Mouse (Mus musculus) pancreas, adult 10 weeks (tissue): ENCODE measurements around the gene Klf1. TPM values are rescaled to one million over a fixed set of nuclear protein-coding genes. Genes with fewer than 3 reads are reported as not detected.

Experiments used
- polyA plus RNA-seq: library from polyadenylated mRNA; stranded (reverse); fragments of 350-450 nt; fragmentation: Illumina TruSeq; extraction: RNeasy Lipid Tissue Mini Kit (QIAGEN cat#74804); gene quantifications from one replicate; pipeline ENCODE4 v1.2.3, GENCODE M21; 2015; ENCODE audit warnings: low read depth, low replicate concordance; ENCODE audit not compliant: insufficient read depth

Gene Klf1
- not detected for polyA plus RNA-seq

GRCm38 (mm10) chr8:84901752-84902151 is at the start of gene Klf1:
Gene Klf1 (plus strand): TSS chr8:84901928.

GRCm38 (mm10) chr8:84856864-84857441 is 44.8 kb upstream of the Klf1 start, which contains the start of gene Farsa:
Gene Farsa (plus strand): TSS chr8:84856989.

GRCm38 (mm10) chr8:84871376-84872308 is 30.1 kb upstream of the Klf1 start, which contains the start of gene Syce2:
Gene Syce2 (plus strand): TSS chr8:84872111.

GRCm38 (mm10) chr8:84893709-84894134 is 8.0 kb upstream of the Klf1 start, which contains the start of gene Gcdh:
Gene Gcdh (minus strand): TSS chr8:84893921.

GRCm38 (mm10) chr8:84908421-84909161 is 6.9 kb downstream of the Klf1 start, which contains the start of gene Dnase2a:
Gene Dnase2a (plus strand): TSS chr8:84908560.

GRCm38 (mm10) chr8:84936962-84937546 is 35.3 kb downstream of the Klf1 start, which contains the start of gene Mast1:
Gene Mast1 (minus strand): TSS chr8:84937359.

GRCm38 (mm10) chr8:84946528-84947240 is 45.0 kb downstream of the Klf1 start, which contains the start of gene Rtbdn:
Gene Rtbdn (plus strand): TSS chr8:84946991.

Other genes starting within 250 kb of the Klf1 start
- gene Ier2, start 239.1 kb upstream of the Klf1 start, polyA plus RNA-seq, result 14.1 TPM
- 55.6 TPM for gene Trmt1, start 215.6 kb upstream of the Klf1 start, polyA plus RNA-seq
- gene Nacc1, start 214.1 kb upstream of the Klf1 start, polyA plus RNA-seq, result 7.9 TPM
- 2.6 TPM for gene Lyl1, start 200.5 kb upstream of the Klf1 start, polyA plus RNA-seq
- gene G430095P16Rik, start 178.9 kb upstream of the Klf1 start, polyA plus RNA-seq, result not detected
- gene Nfix, start 101.6 kb upstream of the Klf1 start, polyA plus RNA-seq, result 14.9 TPM
- gene Dand5, start 79.1 kb upstream of the Klf1 start, polyA plus RNA-seq, result 1.8 TPM
- 7.0 TPM for gene Gadd45gip1, start 70.4 kb upstream of the Klf1 start, polyA plus RNA-seq
- gene Rad23a, start 61.3 kb upstream of the Klf1 start, polyA plus RNA-seq, result 18.2 TPM
- 181 TPM for gene Calr, start 55.0 kb upstream of the Klf1 start, polyA plus RNA-seq
- 19.1 TPM for gene Farsa, start 44.9 kb upstream of the Klf1 start, polyA plus RNA-seq
- gene Syce2, start 29.8 kb upstream of the Klf1 start, polyA plus RNA-seq, result not detected
- gene Gcdh, start 8.0 kb upstream of the Klf1 start, polyA plus RNA-seq, result 27.8 TPM
- gene Dnase2a, start 6.6 kb downstream of the Klf1 start, polyA plus RNA-seq, result 6.3 TPM
- gene Mast1, start 35.4 kb downstream of the Klf1 start, polyA plus RNA-seq, result 0.61 TPM
- gene Rtbdn, start 45.1 kb downstream of the Klf1 start, polyA plus RNA-seq, result not detected
- gene Gm49661, start 67.5 kb downstream of the Klf1 start, polyA plus RNA-seq, result not detected
- gene Prdx2, start 67.7 kb downstream of the Klf1 start, polyA plus RNA-seq, result 35.5 TPM
- 8.3 TPM for gene Rnaseh2a, start 67.8 kb downstream of the Klf1 start, polyA plus RNA-seq
- gene Junb, start 76.8 kb downstream of the Klf1 start, polyA plus RNA-seq, result 10.0 TPM
- gene Hook2, start 88.7 kb downstream of the Klf1 start, polyA plus RNA-seq, result 13.4 TPM
- not detected for gene Best2, start 112.6 kb downstream of the Klf1 start, polyA plus RNA-seq
- gene Asna1, start 123.4 kb downstream of the Klf1 start, polyA plus RNA-seq, result 24.7 TPM
- gene Trir, start 124.9 kb downstream of the Klf1 start, polyA plus RNA-seq, result 49.3 TPM
- 7.1 TPM for gene Tnpo2, start 135.0 kb downstream of the Klf1 start, polyA plus RNA-seq
- gene Fbxw9, start 158.1 kb downstream of the Klf1 start, polyA plus RNA-seq, result 6.4 TPM
- not detected for gene Gm5741, start 166.1 kb downstream of the Klf1 start, polyA plus RNA-seq
- 16.0 TPM for gene Dhps, start 169.8 kb downstream of the Klf1 start, polyA plus RNA-seq
- 22.2 TPM for gene Wdr83os, start 178.8 kb downstream of the Klf1 start, polyA plus RNA-seq
- 13.1 TPM for gene Wdr83, start 179.4 kb downstream of the Klf1 start, polyA plus RNA-seq
- 14.9 TPM for gene Man2b1, start 181.3 kb downstream of the Klf1 start, polyA plus RNA-seq
- gene Zfp791, start 221.2 kb downstream of the Klf1 start, polyA plus RNA-seq, result 1.1 TPM
- not detected for gene Cks1brt, start 250.0 kb downstream of the Klf1 start, polyA plus RNA-seq